Mouse (Mus musculus): Measurements from ENCODE around the gene Gm10322. TPM values are rescaled to one million over a fixed set of nuclear protein-coding genes. Genes with fewer than 3 reads are reported as not detected.

Gm10322 gene
- polyA plus RNA-seq, 1 experiment from 2014 or later = not detected

Other genes starting within 250 kb of the Gm10322 start
- gene Gm10273, start 220.4 kb upstream of the Gm10322 start, polyA plus RNA-seq (2016; fragmentation: Nextera tagmentation; extraction: Ambion mirVana) = 4.1 and 4.3 TPM in 2 replicates
- not detected in 2 replicates for gene Pla2g12b, start 212.4 kb upstream of the Gm10322 start, polyA plus RNA-seq (2016; fragmentation: Nextera tagmentation; extraction: Ambion mirVana)
- gene Oit3, start 174.3 kb upstream of the Gm10322 start, polyA plus RNA-seq (2016; fragmentation: Nextera tagmentation; extraction: Ambion mirVana) = 0.69 and 0.79 TPM in 2 replicates
- gene Mcu, start 629 bp downstream of the Gm10322 start, polyA plus RNA-seq (2016; fragmentation: Nextera tagmentation; extraction: Ambion mirVana) = 30.9 and 32.8 TPM in 2 replicates
- gene Micu1, start 86.4 kb downstream of the Gm10322 start, polyA plus RNA-seq (2016; fragmentation: Nextera tagmentation; extraction: Ambion mirVana) = 77.3 and 79.9 TPM in 2 replicates